Mouse (Mus musculus) megakaryocyte, embryonic 14.5 days (primary cell): Measurements from ENCODE around the gene Dtx3l. TPM values are rescaled to one million over a fixed set of nuclear protein-coding genes. Genes with fewer than 3 reads are reported as not detected.
"Not testable (repeated sequence)": the region's sequence is repeated elsewhere in the genome, so short reads cannot be mapped to it uniquely, and the experiment has no call there.

Source experiments
- H3K27me3 ChIP-seq: replicated peaks from 2 replicates; pipeline ENCODE3; 2012; ENCODE audit warnings: inconsistent platforms
- H3K36me3 ChIP-seq: replicated peaks from 2 replicates; pipeline ENCODE3; 2012; ENCODE audit warnings: low read length, inconsistent platforms, mixed read lengths
- H3K4me1 ChIP-seq: 2 replicates; pipeline ENCODE4 v1.6.1; 2012; ENCODE audit warnings: inconsistent platforms
- H3K4me3 ChIP-seq: replicated peaks from 2 replicates; pipeline ENCODE3; 2012; ENCODE audit warnings: moderate library complexity, mild to moderate bottlenecking, inconsistent platforms
- H3K9me3 ChIP-seq: 2 replicates; pipeline ENCODE4 v1.6.1; 2012; ENCODE audit warnings: inconsistent platforms
- FLI1 ChIP-seq: IDR thresholded peaks from 2 replicates; pipeline ENCODE4 v1.6.1; 2012; ENCODE audit warnings: low read length, inconsistent platforms, mixed read lengths
- GATA1 ChIP-seq: IDR thresholded peaks from 3 replicates; pipeline ENCODE4 v1.6.1; 2012; ENCODE audit warnings: mixed read lengths, low read length, inconsistent platforms, borderline replicate concordance
- polyA plus RNA-seq: library from polyadenylated mRNA; stranded (reverse); fragments of >175 nt; gene quantifications from 2 replicates; pipeline ENCODE4 v1.2.3, GENCODE M21; 2012; ENCODE audit warnings: low replicate concordance; ENCODE audit not compliant: insufficient read depth

Gene Dtx3l
- polyA plus RNA-seq, 1 experiment: 1.3 TPM

DNA sequence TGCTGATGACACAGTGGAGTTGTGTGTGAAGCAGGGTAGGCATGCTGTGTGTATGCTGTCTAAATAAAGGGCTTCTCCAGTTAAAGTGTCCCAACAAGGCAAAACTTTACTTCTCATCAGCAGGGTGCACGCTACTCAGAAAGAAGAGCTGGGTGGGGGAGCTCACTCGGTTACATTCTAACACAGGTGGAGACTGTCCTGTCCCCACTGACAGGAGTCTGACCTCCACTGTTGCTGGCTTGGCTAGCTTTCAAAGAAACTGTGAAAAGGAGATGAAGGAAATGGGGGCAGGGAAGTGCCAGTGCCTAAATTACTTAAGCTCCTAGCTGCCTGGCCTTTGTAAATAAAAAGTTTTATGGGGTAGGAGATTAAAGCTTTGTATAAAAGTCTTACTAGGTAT is 29.2 kb upstream of the Dtx3l start:
- no peaks in the 10 kb centered on the region for H3K9me3 ChIP-seq
- TF ChIP-seq GATA1 (no peak), FLI1 (no peak)
- H3K36me3 ChIP-seq: peaks cover 90% of the 10 kb centered on the region
- no peak overlapping the region for H3K4me3 ChIP-seq
- H3K4me1 ChIP-seq: no peaks in the 10 kb centered on the region; the same call in 1 of the 2 replicates
- no peaks in the 10 kb centered on the region for H3K27me3 ChIP-seq

DNA sequence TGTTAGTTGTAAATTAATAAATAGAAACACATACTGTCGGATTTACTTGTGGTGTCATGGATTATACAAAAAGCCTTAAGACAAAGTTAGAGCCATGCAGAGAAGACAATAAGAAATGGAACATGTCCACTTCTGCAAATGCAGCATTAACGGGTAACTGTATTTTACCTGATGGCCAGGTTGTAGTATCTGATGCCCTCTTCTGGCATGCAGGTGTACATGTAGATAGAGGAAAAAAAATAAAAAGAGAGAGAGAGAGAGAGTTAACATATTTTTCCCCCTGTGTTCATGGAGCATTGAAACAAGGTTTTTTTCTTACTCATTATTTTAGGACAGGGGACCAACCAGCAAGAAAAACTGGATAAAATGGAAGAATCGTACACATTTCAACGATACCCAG is 28.4 kb upstream of the Dtx3l start:
- Histone ChIP-seq H3K9me3 (no peaks in the 10 kb centered on the region), H3K27me3 (no peaks in the 10 kb centered on the region), H3K36me3 (peaks cover 85% of the 10 kb centered on the region), H3K4me1 (no peaks in the 10 kb centered on the region; the same call in 1 of the 2 replicates), H3K4me3 (no peak overlapping the region)
- TF ChIP-seq FLI1 (no peak), GATA1 (no peak)

DNA sequence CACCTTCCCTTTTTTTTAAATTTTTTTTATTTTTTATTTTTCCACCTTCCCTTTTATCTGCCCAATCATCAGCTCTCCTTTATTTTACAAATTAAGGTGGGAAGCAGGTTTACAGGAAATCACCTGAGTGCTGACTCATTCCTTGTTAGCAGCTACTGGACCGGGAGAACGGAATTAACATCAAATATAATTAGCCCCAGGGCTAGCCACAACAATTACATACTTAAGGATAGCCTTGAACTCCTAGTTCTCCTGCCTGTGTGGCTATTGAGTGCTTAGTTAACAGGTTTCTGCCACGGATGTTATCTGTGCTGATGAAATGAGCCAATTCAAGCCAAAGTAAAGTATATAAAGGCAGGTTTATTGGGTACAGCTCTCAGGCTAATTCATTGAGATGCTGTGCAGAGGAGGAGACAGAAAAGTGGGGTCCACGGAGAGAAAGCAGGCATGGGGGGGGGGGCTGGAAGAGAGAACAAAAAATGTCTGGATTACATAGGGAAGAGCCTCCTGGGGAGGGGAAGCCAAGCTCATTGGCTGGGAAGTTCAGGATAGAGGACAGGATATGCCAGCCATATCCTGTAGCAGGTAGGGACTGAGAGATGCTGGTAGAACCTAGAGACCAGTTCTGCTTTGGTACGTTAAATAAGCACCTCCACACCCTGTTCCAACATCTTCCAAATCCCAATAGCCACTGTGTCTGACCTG is 27.6 kb upstream of the Dtx3l start:
- Histone ChIP-seq H3K4me3 (no peak overlapping the region), H3K4me1 (no peaks in the 10 kb centered on the region; the same call in 1 of the 2 replicates), H3K27me3 (no peaks in the 10 kb centered on the region), H3K9me3 (no peaks in the 10 kb centered on the region), H3K36me3 (peaks cover 83% of the 10 kb centered on the region)
- TF ChIP-seq GATA1: no peak
- no peak for TF ChIP-seq FLI1

DNA sequence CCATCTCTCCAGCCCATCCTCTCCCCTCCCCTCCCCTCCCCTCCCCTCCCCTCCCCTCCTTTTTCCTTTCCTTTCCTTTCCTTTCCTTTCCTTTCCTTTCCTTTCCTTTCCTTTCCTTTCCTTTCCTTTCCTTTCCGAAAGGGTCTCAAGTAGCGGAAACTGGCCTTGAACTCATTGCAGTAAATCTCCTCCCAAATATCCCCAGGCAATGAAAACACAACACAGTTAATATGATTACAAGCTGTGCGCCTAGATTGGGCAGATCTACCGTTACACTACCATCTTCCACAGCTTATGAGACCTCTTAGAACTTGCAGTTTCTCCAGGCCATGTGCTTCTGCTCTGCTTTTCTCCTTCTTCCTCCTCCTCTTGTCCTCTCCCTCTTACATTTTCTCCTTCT is 27.0 kb upstream of the Dtx3l start:
- H3K4me3 ChIP-seq, H3K4me1 ChIP-seq, H3K27me3 ChIP-seq, H3K9me3 ChIP-seq: not testable (repeated sequence)
- peaks cover 79% of the 10 kb centered on the region for H3K36me3 ChIP-seq

DNA sequence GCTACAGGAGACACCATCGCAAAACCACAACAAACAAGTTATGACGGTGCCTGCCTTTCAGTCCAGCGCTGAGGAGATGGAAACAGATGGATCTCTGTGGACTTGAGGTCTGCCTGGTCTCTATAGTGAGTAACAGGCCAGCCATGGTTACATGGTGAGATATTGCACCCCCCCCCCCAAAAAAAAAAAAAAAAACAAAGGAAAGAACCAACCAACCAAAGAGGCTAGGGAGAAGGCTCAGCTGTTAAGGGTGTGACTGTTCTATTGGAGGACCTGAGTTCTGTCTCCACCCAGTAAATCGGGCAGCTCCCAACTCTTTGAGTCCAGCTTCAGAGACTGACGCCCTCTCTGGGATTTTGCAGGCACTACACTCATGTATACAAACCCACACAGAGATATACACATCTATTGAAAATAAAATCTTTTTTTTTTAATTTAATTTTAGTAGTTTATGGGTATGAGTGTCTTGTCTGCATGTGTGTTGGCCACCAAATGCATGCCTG is 13.7 kb upstream of the Dtx3l start:
- no peaks in the 10 kb centered on the region for H3K27me3 ChIP-seq
- H3K4me1 ChIP-seq: peaks cover 23% of the 10 kb centered on the region
- peaks cover 90% of the 10 kb centered on the region for H3K36me3 ChIP-seq
- no peak overlapping the region for H3K4me3 ChIP-seq
- TF ChIP-seq FLI1 (no peak), GATA1 (no peak)
- H3K9me3 ChIP-seq: peaks cover 3% of the 10 kb centered on the region; the same call in 1 of the 2 replicates

DNA sequence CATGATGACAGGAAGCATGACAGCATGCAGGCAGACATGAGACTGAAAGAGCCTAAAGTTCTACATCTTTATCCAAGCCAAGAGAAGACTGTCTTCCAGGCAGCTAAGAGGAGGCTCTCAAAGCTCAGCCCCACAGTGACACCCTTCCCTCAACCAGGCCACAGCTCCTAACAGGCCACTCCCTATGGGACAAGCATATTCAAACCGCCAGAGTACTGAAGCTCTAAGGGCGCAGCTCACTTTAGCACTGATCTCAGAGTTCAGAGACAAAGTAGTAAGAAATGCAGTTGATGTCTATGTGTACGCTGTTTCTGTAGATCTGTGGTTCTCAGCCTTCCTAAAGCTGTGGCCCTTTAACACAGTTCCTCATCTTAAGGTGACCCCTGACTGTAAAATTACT is 12.3 kb upstream of the Dtx3l start:
- Histone ChIP-seq H3K4me3 (no peak overlapping the region), H3K9me3 (peaks cover 3% of the 10 kb centered on the region; the same call in 1 of the 2 replicates), H3K27me3 (no peaks in the 10 kb centered on the region), H3K36me3 (peaks cover 93% of the 10 kb centered on the region), H3K4me1 (peaks cover 23% of the 10 kb centered on the region)
- TF ChIP-seq GATA1 (no peak), FLI1 (no peak)

DNA sequence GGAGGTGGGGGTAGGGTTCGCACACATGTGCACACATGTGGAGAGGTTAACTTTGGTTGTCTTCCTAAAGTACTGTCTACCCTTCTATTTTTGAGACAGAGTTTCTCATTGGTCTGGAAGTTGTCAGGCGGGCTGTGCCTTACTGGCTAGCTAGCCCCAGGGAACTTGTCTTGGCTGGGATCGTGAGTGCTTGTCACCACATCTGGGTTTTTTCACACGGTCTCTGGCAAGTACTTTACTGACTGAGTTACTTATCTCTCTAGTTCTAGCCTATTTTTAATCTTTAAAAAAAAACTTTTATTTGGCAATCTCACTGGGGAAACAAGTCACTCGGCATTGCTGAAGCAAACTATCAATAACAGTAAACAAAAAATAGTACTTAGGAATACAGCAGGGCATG is 10.3 kb upstream of the Dtx3l start:
- Histone ChIP-seq H3K4me3 (no peak overlapping the region), H3K36me3 (peaks cover 90% of the 10 kb centered on the region), H3K4me1 (peaks cover 23% of the 10 kb centered on the region), H3K27me3 (no peaks in the 10 kb centered on the region), H3K9me3 (peaks cover 3% of the 10 kb centered on the region; the same call in 1 of the 2 replicates)
- no peak for TF ChIP-seq GATA1

DNA sequence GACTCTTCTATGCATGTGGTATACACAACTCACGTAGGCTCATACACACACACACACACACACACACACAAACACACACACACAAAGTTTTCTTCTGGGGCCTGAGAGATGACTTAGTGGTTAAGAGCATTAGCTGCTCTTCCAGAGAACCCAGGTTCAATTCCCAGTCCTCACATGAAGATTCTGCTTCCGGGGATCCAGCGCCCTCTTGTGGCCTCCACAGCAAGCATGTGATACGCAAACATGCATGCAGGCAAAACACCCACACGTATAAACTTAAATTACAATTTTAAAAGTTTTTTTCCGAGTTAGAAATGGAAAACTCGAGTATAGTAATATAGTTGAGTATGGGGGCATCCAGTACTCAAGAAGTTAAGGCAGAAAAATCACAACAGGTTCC is 2.4 kb upstream of the Dtx3l start:
- no peaks in the 10 kb centered on the region for H3K9me3 ChIP-seq
- no peak overlapping the region for H3K4me3 ChIP-seq
- no peaks in the 10 kb centered on the region for H3K27me3 ChIP-seq
- TF ChIP-seq FLI1 (no peak), GATA1 (no peak)
- peaks cover 19% of the 10 kb centered on the region for H3K4me1 ChIP-seq
- H3K36me3 ChIP-seq: peaks cover 60% of the 10 kb centered on the region

DNA sequence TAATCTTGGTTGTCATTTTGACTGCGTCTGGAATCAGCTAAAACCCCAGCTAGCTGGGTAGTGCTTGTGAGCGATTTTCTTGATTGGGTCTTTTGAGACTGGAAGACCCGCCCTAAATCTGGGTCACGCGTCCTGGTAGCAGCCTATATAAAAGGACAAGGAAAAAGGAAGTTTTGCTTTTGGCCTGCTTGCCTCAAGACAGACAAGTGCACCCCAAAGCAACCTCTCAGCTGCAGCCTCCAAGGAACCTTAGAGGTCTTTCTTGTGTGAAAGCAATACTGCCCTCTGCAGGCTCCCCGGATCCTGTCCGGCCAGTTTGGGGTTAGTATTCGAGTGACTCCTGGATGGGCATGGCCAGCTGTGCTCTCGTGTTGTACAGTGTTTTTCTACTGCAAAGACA is 739 bp upstream of the Dtx3l start:
- Histone ChIP-seq H3K36me3 (peaks cover 61% of the 10 kb centered on the region), H3K9me3 (no peaks in the 10 kb centered on the region)
- no peak for TF ChIP-seq GATA1
- no peak for TF ChIP-seq FLI1

DNA sequence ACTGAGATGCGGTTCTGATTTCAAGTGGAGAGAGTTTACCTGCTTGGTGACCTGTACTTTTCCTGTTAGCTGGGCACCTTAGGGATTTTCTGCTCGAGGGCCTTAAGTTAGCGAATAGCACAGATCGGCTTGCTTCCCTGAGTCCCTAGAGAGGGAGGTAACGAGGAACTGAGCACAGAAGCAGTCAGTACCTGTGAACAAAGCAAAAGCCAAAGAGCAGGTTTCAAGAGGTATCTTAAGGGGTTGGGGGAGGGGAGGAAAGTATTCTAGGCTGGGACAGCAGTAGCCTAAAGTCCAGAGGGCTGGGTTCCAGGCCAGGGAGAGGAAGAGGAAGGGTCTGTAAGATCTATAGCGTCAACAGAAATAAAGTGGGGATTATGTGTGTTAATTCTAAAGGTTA is 310 bp upstream of the Dtx3l start:
- no peak for TF ChIP-seq GATA1
- no peak for TF ChIP-seq FLI1
- Histone ChIP-seq H3K4me1 (peaks cover 30% of the 10 kb centered on the region), H3K4me3 (peak overlapping the region; percentile 98), H3K9me3 (no peaks in the 10 kb centered on the region), H3K36me3 (peaks cover 62% of the 10 kb centered on the region), H3K27me3 (no peaks in the 10 kb centered on the region)

More for the DNA sequence above, 739 bp upstream of the Dtx3l start:
- Histone ChIP-seq H3K4me1 (peaks cover 30% of the 10 kb centered on the region), H3K4me3 (peak overlapping the region; percentile 98), H3K27me3 (no peaks in the 10 kb centered on the region)

DNA sequence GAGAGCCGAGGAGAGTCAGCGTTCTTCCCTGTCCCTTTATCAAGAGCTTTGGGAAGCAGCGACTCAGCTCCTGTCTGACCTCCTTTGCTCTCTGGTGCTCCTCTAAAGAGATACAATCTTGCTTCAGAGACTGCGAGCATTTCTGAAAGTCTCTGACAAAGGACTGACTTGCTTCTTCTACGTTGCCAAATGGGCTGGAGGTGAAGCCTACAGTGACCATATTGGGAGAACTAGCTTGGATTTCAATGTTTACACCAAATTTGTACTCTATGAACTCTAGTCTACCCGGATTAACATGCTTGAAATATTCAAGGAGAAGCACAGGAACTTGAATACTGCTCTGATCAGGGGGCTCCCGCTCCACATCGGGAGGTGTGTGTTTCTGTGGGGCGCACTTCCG is 5.8 kb downstream of the Dtx3l start:
- TF ChIP-seq FLI1: no peak
- peaks cover 85% of the 10 kb centered on the region for H3K36me3 ChIP-seq
- H3K9me3 ChIP-seq: no peaks in the 10 kb centered on the region
- no peak overlapping the region for H3K4me3 ChIP-seq
- no peaks in the 10 kb centered on the region for H3K27me3 ChIP-seq
- H3K4me1 ChIP-seq: peaks cover 29% of the 10 kb centered on the region
